Mouse (Mus musculus) large intestine, adult 2 months (tissue): ENCODE data around the gene Cyp2c70. TPM values are rescaled to one million over a fixed set of nuclear protein-coding genes. Genes with fewer than 3 reads are reported as not detected.
"Not testable (repeated sequence)": the region's sequence is repeated elsewhere in the genome, so short reads cannot be mapped to it uniquely, and the experiment has no call there.

ENCODE experiments used
- DNase-seq: peaks from one replicate; pipeline ENCODE4 v3.0.0-alpha.2; 2012; ENCODE audit warnings: low read depth, low spot score
- WGBS: fragments of 180-500 bp; shearing (Covaris S2); methylation state at CpG from one replicate; pipeline ENCODE4 v1.1.7; 2018; 5-methylcytosine and 5-hydroxymethylcytosine counted together
- polyA plus RNA-seq: library from polyadenylated mRNA; depleted of rRNA; stranded (reverse); fragments of >200 nt; gene quantifications from 2 replicates; pipeline ENCODE4 v1.2.3, GENCODE M21; 2012; rRNA removed

Gene Cyp2c70
- not detected in 2 replicates for polyA plus RNA-seq

DNA sequence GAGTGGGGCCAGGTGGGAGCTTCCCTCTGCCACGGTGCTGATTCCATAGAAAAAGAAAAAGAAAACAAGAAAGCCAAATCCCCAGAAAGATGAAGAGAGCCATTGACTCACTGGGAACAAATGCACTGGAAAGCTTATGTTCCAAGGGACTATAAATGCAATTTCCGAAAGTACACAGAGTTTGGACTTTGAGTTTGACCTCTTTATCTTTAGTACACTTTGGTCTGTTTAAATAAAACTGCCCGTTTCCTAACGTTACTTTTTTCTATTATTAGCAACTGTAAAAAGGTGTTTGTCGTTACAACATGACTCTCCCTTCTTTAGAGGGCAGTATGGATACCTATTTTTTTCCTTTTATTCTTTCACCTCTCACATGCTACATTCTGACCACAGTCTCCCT, at the start of gene Cyp2c70:
Gene Cyp2c70 (minus strand): TSS at position 174 of the 400 bp plus-strand sequence.
- WGBS, result 30% methylated on average over 5 of the region's 5 CpGs

DNA sequence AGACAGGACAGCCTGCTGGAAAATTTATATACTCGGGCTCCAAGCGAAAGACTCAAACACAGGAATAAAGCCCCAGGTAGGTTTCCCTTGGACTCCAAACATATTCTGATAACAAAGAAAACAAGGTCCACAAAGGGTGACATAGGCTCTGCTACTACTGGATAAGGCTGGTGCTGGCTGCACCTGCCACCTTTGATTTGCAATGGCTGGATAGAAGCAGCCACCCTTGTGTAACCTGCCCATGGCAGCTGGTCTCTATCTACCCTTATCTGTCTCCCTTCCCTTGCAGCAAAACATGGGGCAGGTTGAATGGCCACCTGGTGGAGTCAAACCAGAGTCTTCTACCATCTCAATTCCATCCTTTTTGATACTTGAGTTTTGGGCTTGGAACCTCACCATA, 45.4 kb upstream of the Cyp2c70 start:
- DNase-seq, result no peak
- 96% methylated on average over 2 of the region's 2 CpGs for WGBS

More for the DNA sequence above, at the start of gene Cyp2c70:
- DNase-seq, result peak; percentile 27

DNA sequence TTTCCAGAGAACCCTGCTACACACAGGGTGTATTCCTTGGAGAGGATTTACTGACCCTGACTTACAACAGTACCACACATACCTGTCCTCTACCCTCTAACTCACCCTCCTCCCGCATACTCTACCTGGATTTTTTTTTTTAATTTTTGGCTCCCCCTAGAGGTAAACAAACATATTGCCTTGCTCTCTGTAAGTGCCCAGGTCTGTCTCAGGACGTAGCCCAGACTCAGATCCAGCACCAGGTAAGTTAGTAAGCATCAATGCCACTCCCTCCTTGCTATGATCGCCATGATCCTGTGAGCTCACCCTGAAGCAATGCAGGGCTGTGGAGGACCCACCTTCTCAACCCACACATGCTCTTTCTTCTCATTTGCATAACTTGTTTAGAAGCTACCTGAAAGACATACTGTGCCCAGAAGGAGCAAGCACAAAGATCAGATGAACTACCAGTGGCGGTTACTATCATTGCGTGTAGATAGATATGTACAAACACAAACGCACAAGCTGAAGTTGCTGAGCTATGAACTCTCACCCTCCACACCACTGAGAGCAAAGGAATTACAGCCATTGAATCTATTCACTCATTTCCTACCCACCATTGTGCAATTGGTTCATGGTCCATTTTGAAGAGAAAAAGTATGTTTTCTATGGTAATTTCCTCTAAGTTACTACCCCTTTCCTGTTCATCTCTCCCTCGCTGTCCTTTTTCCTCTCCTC, 44.9 kb upstream of the Cyp2c70 start:
- WGBS, result 61% methylated on average over 7 of the region's 7 CpGs
- DNase-seq, result no peak

DNA sequence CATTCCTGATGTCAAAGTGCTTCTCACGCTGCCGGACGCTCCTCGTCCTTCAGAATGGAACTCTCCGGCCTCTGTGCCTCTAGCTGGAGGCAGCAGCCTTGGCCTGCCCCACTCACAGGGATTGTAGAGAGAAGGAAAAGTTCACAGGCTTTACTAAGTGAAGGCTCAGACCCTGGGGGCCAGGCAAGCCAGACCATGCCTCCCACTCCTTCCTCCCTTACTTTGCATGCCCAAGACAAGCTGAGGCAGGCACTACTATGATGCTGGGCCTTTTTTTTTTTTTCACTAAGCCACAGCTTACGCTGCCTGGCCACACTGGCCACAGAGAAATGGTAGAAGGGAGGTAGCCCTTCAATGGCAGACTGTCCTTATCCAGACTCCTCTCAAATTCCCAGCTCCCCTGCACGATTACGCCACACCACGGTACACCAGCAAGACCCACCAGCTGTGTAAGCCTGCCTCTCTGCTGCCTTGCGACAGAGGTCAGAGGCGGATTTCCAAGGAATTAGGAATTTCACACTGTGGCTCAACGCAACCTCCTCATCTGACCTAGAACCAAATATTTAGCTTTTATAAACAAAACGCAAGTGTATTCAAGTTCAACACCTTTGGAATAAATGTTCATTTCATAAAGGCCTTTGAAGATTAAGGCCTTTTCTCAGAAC, 44.1 kb upstream of the Cyp2c70 start:
- 88% methylated on average over 13 of the region's 13 CpGs for WGBS
- DNase-seq, result no peak

DNA sequence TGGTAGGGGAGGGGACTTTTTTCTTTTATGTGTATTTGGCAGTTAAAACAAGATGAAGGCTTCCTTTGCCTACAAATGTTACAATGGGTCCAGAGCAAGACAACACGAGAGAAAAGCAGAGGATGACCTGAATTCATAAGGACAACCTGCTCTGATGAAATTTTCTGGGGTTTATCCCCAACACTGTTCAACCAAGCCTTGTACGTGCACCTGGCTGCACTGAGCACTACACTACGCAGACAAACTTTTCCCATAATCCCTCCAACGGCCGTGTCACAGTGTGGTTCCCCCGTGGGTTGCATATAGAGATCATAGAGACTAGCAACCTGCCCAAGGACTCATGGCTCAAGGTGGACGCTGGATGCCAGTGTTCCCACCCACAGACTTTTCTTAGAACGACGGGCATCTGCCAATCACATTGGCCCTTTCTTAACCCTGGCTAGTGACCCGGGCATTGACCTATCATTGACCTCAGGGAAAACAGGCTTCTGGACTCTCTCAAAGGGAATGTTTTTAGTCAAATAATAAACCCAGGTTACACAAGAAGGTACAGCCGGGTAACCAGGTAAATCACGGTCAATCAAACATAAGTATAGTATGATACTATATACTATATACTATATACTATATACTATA, 39.5 kb upstream of the Cyp2c70 start:
- no peak for DNase-seq

DNA sequence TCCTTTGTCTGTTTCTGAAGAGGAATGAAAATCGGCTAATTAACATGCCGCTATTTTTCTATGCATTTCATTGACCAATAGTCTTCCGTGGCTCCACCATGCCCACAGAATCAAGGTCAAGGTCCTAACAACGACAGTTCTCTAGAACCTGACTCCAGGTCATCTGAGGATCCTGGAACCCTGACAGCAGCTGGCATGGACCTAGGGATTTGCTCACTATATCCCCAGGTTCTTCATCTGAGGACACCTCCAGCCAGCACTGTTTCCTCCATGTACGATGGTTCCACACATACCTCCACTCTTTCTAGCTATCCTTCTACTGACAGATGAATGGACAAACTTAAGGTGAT, 38.6 kb upstream of the Cyp2c70 start:
- WGBS, result 59% methylated on average over 5 of the region's 5 CpGs
- DNase-seq, result no peak

More for the DNA sequence above, 39.5 kb upstream of the Cyp2c70 start:
- WGBS, result 81% methylated on average over 12 of the region's 12 CpGs

DNA sequence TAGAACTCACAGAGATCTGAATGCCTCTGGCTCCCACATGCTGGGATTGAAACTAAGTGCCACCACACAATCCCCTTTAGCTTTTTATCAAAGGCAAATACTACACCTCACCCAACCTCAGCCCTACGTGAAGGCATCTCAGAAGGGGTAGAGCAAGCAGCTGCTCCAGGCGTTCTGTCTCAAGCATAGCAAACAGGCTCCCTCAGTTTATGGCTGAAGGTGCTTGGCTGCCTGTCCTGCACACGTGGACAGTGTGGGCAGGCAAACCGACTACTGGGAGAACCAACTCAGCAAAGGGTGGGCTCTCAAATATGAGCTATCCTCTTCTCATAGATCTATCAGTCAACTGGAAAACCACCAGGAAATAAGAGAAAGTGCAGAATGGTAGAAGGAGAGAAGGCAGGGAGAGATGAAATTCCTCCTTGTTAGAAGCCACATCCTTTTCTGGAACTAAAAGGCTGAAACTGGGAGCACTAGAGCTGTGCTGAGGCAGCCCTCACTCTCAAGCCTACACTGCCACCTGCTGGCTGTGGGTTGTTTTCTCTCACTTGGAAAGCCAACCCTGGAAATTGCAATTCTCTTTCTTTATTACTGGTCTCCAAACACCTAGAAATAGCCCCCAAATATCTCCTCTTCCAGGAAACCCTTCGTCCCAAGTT, 38.1 kb upstream of the Cyp2c70 start:
- no peak for DNase-seq
- WGBS, result 66% methylated on average over 5 of the region's 5 CpGs

DNA sequence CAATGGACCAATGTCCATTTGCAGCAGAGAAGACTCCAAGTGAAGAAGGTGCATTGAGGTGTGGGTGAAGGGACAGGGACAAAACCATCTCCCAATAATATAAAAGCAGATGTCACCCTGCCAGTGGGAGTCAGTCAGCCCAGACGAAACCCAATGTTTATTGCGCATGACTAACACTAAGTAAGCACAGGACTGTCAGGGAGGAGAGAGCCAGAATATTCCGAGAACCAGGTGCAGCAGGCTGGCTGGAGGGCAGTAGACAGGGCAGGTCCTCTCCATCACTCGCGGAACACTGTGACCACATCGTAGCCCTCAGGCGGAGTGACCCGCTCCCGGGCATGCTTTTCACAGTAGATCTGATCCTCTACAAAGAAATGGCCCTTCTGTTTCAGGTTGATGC, 35.2 kb upstream of the Cyp2c70 start:
- 72% methylated on average over 9 of the region's 9 CpGs for WGBS
- not testable (repeated sequence) for DNase-seq

DNA sequence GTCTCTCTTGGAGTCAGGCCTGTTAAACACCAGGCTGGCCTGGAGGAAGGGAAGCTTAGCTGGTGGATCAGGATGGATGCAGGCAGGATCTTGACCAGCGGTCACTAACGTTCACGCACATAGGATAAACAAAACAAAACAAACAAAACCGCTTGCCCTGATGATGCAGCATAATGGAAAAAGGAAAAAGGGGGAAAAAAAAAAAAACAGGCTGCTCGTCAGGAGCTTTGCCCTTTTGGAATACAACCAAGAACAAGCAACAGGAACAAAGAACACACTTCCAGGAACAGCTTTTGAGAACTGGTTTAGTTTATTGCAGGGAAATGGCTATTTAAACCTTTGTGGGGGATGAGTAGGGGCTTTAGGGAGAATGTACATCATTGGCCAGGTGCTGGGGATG, 33.7 kb upstream of the Cyp2c70 start:
- no peak for DNase-seq
- 25% methylated on average over 5 of the region's 5 CpGs for WGBS

DNA sequence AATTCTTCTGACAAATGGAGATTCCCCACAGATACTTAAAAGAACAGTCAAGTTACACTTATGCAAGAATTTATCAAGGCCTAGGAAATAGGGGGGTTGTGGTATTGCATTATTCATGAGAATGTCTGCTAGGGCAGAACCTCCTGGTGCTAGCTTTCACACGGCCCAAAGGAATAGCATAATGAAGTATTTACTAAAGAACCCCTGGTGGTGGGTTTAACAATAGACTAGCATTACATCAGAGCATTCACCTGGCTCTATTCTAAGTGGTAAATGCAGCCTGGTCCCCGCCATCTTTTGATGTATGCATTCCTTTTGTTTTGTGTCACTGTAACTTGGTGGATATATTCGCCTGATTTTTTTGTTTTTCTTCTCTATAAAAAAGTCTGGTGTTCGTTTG, 15.8 kb upstream of the Cyp2c70 start:
- WGBS, result 74% methylated on average over 4 of the region's 4 CpGs
- not testable (repeated sequence) for DNase-seq

DNA sequence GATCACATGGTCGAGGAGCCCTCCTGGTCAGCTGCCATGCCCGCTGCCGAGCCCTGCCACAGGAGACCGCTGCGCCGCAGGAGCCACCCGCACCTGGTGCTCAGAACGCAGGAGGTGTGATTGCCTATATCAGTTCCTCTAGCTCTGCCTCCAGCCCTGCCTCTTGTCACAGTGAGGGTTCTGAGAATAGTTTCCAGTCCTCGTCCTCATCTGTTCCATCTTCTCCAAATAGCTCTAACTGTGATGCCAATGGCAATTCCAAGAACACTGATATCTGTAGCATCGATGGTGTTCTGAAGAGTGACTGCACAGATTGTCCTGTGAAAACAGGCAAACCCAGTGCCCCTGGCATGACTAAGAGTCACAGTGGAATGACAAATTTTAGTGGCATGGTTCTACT, 3.5 kb upstream of the Cyp2c70 start:
- DNase-seq, result no peak
- WGBS, result 94% methylated on average over 10 of the region's 10 CpGs

DNA sequence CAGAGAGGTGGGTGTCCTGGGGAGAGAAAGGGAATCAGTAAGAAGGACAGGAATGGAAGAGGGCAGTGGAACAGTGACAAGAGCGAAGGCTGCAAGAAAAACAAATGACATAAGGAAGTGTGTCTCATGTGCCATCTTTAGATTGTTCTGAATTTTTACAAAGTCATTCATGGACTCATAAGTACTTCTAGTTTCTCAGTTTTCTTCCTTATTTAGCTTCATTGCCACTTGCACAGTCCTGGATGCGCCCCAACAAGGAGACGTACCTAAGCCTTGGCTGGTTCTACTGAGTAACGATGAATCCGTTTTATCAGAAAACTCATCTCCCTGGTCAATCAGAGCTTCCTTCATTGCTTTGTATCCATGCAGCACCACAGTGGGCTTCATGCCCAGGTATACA, 3.5 kb downstream of the Cyp2c70 start:
- WGBS, result 91% methylated on average over 5 of the region's 5 CpGs
- DNase-seq, result no peak

DNA sequence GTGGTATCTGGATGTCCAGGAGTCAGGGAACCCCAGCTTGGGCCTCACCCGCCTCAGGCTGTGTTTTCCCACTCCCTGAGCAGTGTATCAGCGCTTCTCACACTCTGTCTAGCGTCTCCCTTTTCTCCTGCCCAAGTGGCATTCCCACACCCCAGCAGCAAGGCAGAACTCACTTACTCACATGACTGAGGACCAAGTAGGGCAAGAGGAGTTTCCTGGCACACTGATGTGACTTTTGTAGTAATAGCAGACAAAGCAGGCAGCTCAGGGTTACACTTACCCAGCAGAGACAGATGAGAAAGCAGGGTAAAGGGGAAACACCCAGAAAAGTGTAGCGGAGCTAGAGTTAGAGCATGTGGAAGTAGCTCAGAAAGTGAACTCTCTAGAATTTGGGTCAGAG, 8.8 kb downstream of the Cyp2c70 start:
- no peak for DNase-seq
- WGBS, result 80% methylated on average over 4 of the region's 4 CpGs

DNA sequence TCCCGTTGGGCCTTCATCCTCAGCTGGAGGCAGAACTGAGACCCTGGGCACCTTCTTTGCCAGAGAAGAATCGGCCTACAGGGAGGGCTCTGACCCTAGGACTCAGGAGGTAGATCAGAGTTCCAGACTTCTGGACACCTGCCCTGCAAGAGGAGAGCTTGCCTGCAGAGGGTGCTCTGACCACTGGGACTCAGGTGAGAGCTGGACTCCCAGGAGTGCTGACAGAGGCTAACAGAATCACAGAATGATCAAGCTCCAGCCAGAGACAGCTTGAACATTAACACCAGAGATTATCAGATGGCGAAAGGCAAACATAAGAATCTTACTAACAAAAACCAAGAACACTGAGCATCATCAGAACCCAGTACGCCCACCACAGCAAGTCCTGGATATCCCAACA, 18.7 kb downstream of the Cyp2c70 start:
- 86% methylated on average over 4 of the region's 4 CpGs for WGBS
- DNase-seq, result not testable (repeated sequence)

DNA sequence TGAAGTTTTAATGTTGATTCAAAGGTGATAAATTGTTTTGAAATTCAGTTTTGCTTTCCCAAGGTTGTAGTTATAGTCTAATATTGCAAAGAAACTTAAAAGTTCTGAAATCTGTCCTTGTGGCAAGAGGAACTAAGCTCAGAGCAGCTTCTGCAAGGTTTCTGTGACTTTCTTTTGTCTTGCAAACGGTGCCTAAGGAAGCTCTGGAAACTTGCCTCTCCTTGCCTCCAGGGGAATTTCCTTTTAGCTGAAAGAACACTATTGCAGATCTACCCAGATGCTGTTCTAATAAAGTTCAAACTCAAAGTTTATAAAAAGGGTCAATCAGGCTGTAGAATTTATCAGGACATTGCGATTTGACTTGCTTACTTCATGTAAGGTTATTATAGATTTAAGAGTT, 60.1 kb downstream of the Cyp2c70 start:
- 47% methylated on average over 2 of the region's 2 CpGs for WGBS
- DNase-seq, result not testable (repeated sequence)

DNA sequence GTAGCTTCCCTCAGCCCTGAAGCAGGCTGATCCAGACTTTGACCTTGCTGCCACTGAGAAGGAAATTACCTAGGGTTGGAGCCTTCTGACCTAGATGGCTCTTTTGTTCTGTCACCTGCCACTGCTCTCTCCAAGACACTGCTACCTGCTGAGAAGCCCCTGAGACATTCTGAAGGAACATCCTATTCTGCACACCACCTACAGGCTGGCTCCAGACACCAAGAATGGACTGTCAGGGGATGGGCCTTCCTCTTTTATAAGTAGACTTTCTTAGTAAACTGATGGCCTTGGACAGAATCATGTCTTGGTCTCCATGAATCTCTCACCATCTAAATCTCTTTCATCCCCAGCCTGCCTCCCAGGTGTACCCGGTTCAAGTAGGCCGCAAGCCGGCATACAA, 62.0 kb downstream of the Cyp2c70 start:
- DNase-seq, result not testable (repeated sequence)
- 84% methylated on average over 3 of the region's 3 CpGs for WGBS

DNA sequence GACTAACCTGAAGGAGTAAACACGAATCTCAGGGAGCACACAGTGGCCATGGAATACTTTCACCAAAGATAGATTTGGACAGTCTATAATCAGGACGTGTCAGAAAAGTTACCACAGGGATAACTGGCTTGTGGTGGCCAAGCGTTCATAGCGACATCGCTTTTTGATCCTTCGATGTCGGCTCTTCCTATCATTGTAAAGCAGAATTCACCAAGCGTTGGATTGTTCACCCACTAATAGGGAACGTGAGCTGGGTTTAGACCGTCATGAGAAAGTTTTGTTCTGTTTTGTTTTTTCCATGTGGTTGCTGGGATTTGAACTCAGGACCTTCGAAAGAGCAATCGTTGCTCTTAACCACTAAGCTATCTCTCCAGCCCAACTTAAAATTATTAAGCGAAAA, 67.5 kb downstream of the Cyp2c70 start:
- not testable (repeated sequence) for DNase-seq
- 82% methylated on average over 13 of the region's 13 CpGs for WGBS
